Mouse (Mus musculus) bone marrow macrophage, adult 2 months (primary cell): Measurements from ENCODE around the gene Rab11fip4.

Experiments
- CTCF ChIP-seq: IDR thresholded peaks from 2 replicates; pipeline ENCODE4 v1.5.1; 2012; ENCODE audit warnings: low read depth, mild to moderate bottlenecking, low read length, moderate library complexity
- POLR2A ChIP-seq: IDR thresholded peaks from 2 replicates; pipeline ENCODE4 v1.6.1; 2012; ENCODE audit warnings: mild to moderate bottlenecking, low read depth, low read length, borderline replicate concordance

DNA sequence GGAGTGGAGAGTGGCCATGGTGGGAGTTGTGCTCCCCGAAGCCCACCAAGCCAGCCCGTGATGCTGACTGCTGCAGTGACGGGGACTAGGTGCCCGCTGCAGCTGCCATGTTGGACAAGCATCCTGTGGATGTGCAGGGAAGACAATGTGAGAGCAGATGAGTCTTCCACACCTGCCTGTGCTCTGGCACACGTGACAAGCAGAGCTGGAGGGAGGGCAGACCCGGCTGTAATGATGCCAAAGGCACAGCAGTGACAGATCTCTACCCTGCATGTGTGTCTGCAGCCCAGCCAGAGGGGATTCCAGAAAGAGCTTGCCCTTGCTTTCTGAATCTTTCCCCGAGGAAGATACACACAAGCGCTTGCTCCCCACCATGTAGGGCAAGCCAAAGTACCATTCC, 27.0 kb downstream of the Rab11fip4 start:
- TF ChIP-seq CTCF, result no peak
- TF ChIP-seq POLR2A, result no peak
